Mouse (Mus musculus) liver, embryonic 12.5 days (tissue): ENCODE results near the gene Ptpa. TPM values are rescaled to one million over a fixed set of nuclear protein-coding genes. Genes with fewer than 3 reads are reported as not detected.

Experiments used
- ATAC-seq: fragments of 200-750 bp; cut with Nextera tagmentation; 2 replicates; pipeline ENCODE4 v1.8.0; 2017; ENCODE audit warnings: moderate number of reproducible peaks, mild to moderate bottlenecking, moderate library complexity
- H3K27ac ChIP-seq: fragments of 300-500 bp; sonication (generic); 2 replicates; pipeline ENCODE4 v1.5.1; 2016; ENCODE audit warnings: mild to moderate bottlenecking
- H3K27me3 ChIP-seq: fragments of 300-500 bp; sonication (generic); replicated peaks from 2 replicates; pipeline ENCODE4 v1.6.1; 2016; ENCODE audit warnings: mild to moderate bottlenecking, moderate library complexity
- H3K36me3 ChIP-seq: fragments of 300-500 bp; sonication (generic); 2 replicates; pipeline ENCODE4 v1.6.1; 2016; ENCODE audit warnings: mild to moderate bottlenecking, moderate library complexity
- H3K4me1 ChIP-seq: fragments of 300-500 bp; sonication (generic); 2 replicates; pipeline ENCODE4 v1.6.1; 2016
- H3K4me2 ChIP-seq: fragments of 300-500 bp; sonication (generic); 2 replicates; pipeline ENCODE4 v1.6.1; 2016; ENCODE audit warnings: mild to moderate bottlenecking, moderate library complexity
- H3K4me3 ChIP-seq: fragments of 300-500 bp; sonication (generic); 2 replicates; pipeline ENCODE4 v1.5.1; 2016; ENCODE audit warnings: mild to moderate bottlenecking, moderate library complexity
- H3K9ac ChIP-seq: fragments of 300-500 bp; sonication (generic); 2 replicates; pipeline ENCODE4 v1.6.1; 2016; ENCODE audit warnings: mild to moderate bottlenecking, moderate library complexity
- H3K9me3 ChIP-seq: fragments of 300-500 bp; sonication (generic); replicated peaks from 2 replicates; pipeline ENCODE4 v1.6.1; 2016; ENCODE audit warnings: mild to moderate bottlenecking, moderate library complexity
- WGBS: fragments of 180-500 bp; shearing (Covaris S2); methylation state at CpG from one replicate; pipeline ENCODE4 v1.1.7; 2016; ENCODE audit not compliant: insufficient replicate concordance; 5-methylcytosine and 5-hydroxymethylcytosine counted together
- microRNA-seq: library from miRNA; unstranded; fragments of <30 nt; microRNA quantifications from one replicate; pipeline ENCODE4, GENCODE M21; 2017
- polyA plus RNA-seq: library from polyadenylated mRNA; unstranded; fragments of >200 nt; fragmentation: Nextera tagmentation; extraction: Ambion mirVana; gene quantifications from 2 replicates; pipeline ENCODE4 v1.2.1, GENCODE M21; 2016

Gene Ptpa
- polyA plus RNA-seq, 1 experiment from 2014 or later, result 173 TPM

DNA sequence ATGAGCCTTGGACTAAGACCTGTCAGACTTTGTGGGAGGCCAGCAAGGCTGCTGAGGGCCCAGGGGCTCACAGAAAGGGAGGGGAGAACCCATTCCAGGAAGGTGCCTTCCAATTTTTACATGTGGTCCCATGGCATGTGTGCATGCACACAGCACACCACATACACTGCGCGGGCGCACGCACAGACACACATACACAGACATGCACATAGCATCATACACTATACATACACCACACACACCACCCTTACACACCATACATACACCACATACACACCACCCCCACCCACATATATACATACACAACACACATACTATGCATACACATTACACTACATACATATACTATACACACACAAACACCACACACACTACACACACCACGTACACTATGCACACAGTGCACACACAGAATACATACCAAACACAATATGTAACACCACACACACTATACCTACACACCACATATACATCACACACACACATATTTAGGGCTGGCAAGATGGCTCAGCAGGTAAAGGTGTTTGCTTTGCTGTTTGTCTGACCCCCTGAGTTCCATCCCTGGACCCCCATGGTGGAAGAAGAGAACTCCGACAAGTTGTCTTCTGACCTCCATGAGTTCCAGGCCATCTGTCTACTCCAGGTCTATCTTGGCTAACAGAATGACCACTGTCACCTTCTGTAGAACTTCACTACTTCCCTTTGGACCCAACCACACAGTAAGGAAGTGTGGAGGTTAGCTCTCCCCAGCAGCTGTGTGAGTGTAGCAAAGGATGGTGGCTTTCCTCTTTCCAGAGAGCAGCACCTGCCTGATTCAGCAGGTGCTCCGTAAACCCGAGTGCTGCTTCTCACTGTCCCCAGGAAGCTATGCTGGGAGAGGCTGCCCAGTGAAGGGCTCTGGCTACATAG, 79.4 kb downstream of the Ptpa start:
- no peaks in the 10 kb centered on the region for H3K9me3 ChIP-seq
- peak; percentile 29; the same call in 1 of the 2 replicates for ATAC-seq
- H3K4me1 ChIP-seq, result peaks cover 12% of the 10 kb centered on the region; the same call in 1 of the 2 replicates
- H3K36me3 ChIP-seq, result no peaks in the 10 kb centered on the region
- no peak overlapping the region for H3K9ac ChIP-seq
- H3K27ac ChIP-seq, result no peak overlapping the region
- H3K27me3 ChIP-seq, result no peaks in the 10 kb centered on the region
- no peak overlapping the region for H3K4me3 ChIP-seq
- peak overlapping the region; percentile 45 for H3K4me2 ChIP-seq
- 68% methylated on average over 8 of the region's 8 CpGs for WGBS

DNA sequence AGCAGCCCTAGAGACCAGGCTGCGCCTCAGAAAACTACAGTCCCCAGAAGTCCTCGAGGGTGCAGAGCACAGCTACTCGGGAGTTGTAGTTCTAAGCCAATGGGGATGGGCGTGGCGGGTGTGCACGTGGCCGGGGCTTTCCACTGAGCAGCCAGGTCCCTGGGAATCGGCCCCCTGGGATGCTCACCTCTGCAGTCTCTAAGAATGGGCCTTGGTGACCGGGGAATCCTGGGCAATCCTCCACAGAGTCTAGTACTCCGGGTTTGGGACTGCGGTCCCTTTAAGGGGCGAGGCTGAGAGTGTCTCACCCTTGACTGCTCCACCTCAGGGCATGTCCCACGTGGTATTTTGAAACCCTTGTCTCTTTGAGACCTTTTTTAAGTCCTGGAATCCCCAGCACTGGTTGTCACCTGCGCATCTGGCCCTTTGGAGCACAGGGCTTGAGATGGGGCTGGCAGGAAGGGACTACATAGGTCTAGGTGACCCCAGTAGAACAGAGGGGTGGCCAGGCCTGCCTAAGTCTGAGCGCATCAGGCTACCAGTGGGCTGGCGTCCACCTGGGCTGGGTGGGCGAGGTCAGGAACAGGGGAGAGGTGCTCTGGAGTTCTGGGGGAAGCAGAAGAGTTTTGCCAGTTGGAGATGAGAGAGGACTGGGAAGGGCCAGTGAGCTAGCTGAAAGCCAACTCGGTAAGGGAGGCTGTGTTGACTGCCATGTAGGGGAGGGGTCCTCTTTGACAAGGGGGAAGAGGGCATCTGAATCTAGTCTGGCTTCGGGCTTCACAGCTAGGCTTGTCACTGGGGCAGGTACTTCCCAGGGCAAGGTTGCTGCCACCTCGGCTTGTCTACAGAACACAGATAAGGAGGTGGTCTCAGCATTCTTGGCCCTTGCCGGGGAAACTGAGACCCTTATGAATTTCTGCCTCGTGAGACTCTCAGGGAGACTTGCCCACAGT, 80.3 kb downstream of the Ptpa start:
- Histone ChIP-seq H3K4me1 (peaks cover 12% of the 10 kb centered on the region; the same call in 1 of the 2 replicates), H3K9me3 (no peaks in the 10 kb centered on the region), H3K27me3 (no peaks in the 10 kb centered on the region), H3K9ac (no peak overlapping the region), H3K4me2 (peak overlapping the region; percentile 45), H3K36me3 (no peaks in the 10 kb centered on the region), H3K27ac (no peak overlapping the region), H3K4me3 (peak overlapping the region; percentile 13; the same call in 1 of the 2 replicates)
- WGBS, result 23% methylated on average over 22 of the region's 22 CpGs
- ATAC-seq, result peak; percentile 84

Small RNA genes within 50 kb of the gene (microRNA-seq; reads per million reads assigned to microRNA genes)
- not detected for gene Gm47292

Other genes starting within 250 kb of the Ptpa start
- 23.0 and 23.3 TPM in 2 replicates for gene Endog, start 244.5 kb upstream of the Ptpa start, polyA plus RNA-seq
- 54.4 and 55.1 TPM in 2 replicates for gene Spout1, start 237.6 kb upstream of the Ptpa start, polyA plus RNA-seq
- gene Kyat1, start 210.2 kb upstream of the Ptpa start, polyA plus RNA-seq, result 11.3 and 11.4 TPM in 2 replicates
- gene Lrrc8a, start 178.3 kb upstream of the Ptpa start, polyA plus RNA-seq, result 12.8 and 13.9 TPM in 2 replicates
- gene Gm28035, start 175.5 kb upstream of the Ptpa start, polyA plus RNA-seq, result 0.11 and 0.12 TPM in 2 replicates
- 6.9 and 7.4 TPM in 2 replicates for gene Phyhd1, start 149.8 kb upstream of the Ptpa start, polyA plus RNA-seq
- gene Gm28038, start 135.0 kb upstream of the Ptpa start, polyA plus RNA-seq, result not detected in 2 replicates
- gene Dolk, start 129.7 kb upstream of the Ptpa start, polyA plus RNA-seq, result 15.5 and 17.5 TPM in 2 replicates
- 23.9 and 25.8 TPM in 2 replicates for gene Nup188, start 129.6 kb upstream of the Ptpa start, polyA plus RNA-seq
- gene Sh3glb2, start 56.7 kb upstream of the Ptpa start, polyA plus RNA-seq, result 30.3 and 33.7 TPM in 2 replicates
- 12.7 and 13.6 TPM in 2 replicates for gene Miga2, start 51.8 kb upstream of the Ptpa start, polyA plus RNA-seq
- 23.5 and 24.3 TPM in 2 replicates for gene Dolpp1, start 23.8 kb upstream of the Ptpa start, polyA plus RNA-seq
- gene Crat, start 226 bp upstream of the Ptpa start, polyA plus RNA-seq, result 26.0 and 28.6 TPM in 2 replicates
- gene Ier5l, start 58.2 kb downstream of the Ptpa start, polyA plus RNA-seq, result 0.44 and 0.59 TPM in 2 replicates
- 0.31 TPM in 1 of 2 replicates, not detected in the other for gene Cstad, start 179.0 kb downstream of the Ptpa start, polyA plus RNA-seq